Mouse (Mus musculus) gastrocnemius, postnatal 14 days (tissue): ENCODE data around the gene Phb. TPM values are rescaled to one million over a fixed set of nuclear protein-coding genes. Genes with fewer than 3 reads are reported as not detected.
"Not testable (repeated sequence)": the region's sequence is repeated elsewhere in the genome, so short reads cannot be mapped to it uniquely, and the experiment has no call there.

Experiments
- DNase-seq: peaks from one replicate; pipeline ENCODE4 v3.0.0; 2021; ENCODE audit warnings: mixed read lengths
- intact Hi-C: fragments of 180-260 bp; cut with DNase I; formaldehyde crosslinking; loops from one replicate; pipeline ENCODE4 v1.15.1; 2025; ENCODE audit warnings: low total_unique reads
- total RNA-seq, 2 experiments: library from RNA; stranded (reverse); gene quantifications; 2 replicates each; pipeline ENCODE4 v1.2.3; 2021

The Phb gene
- total RNA-seq, 2 experiments from 2014 or later, result 149 to 153 TPM

GRCm38 (mm10) chr11:95648827-95649226 is 17.9 kb upstream of the Phb start:
- peak; percentile 64 for DNase-seq
- intact Hi-C loops, result no loop called here

- DNase-seq, result no peak
- intact Hi-C loops, result no loop called here
These were observed 17.2 kb upstream of the Phb start for GRCm38 (mm10) chr11:95649560-95649959.

GRCm38 (mm10) chr11:95650001-95650400 is 16.8 kb upstream of the Phb start:
- intact Hi-C loops, result loop anchor here (2.0 to 5.0 kb wide), 2 partner anchors 73 to 115 kb away; no protein-coding TSS in a partner anchor
- DNase-seq, result no peak

GRCm38 (mm10) chr11:95650981-95651380 is 15.8 kb upstream of the Phb start:
- peak; percentile 68 for DNase-seq
- intact Hi-C loops, result loop anchor here (2.0 to 5.0 kb wide), 2 partner anchors 74 to 116 kb away; no protein-coding TSS in a partner anchor

GRCm38 (mm10) chr11:95657449-95657848 is 9.3 kb upstream of the Phb start:
- DNase-seq, result no peak
- intact Hi-C loops, result no loop called here

- no peak for DNase-seq
- intact Hi-C loops, result no loop called here
These were observed 420 bp downstream of the Phb start for GRCm38 (mm10) chr11:95667177-95667576.

GRCm38 (mm10) chr11:95668086-95668485 is 1.3 kb downstream of the Phb start:
- intact Hi-C loops, DNase-seq: not testable (repeated sequence)

GRCm38 (mm10) chr11:95675498-95675897 is 8.7 kb downstream of the Phb start:
- intact Hi-C loops, result no loop called here
- no peak for DNase-seq

GRCm38 (mm10) chr11:95676307-95676706 is 9.6 kb downstream of the Phb start:
- intact Hi-C loops, result no loop called here
- DNase-seq, result peak; percentile 72

GRCm38 (mm10) chr11:95677925-95678701 is 11.4 kb downstream of the Phb start:
- intact Hi-C loops, result no loop called here
- DNase-seq, result no peak

GRCm38 (mm10) chr11:95681995-95682601 is 15.3 kb downstream of the Phb start:
- no peak for DNase-seq
- intact Hi-C loops, result no loop called here

- no peak for DNase-seq
- intact Hi-C loops, result no loop called here
These were observed 16.2 kb downstream of the Phb start for GRCm38 (mm10) chr11:95682946-95683345.

GRCm38 (mm10) chr11:95686031-95686430 is 19.3 kb downstream of the Phb start:
- intact Hi-C loops, result no loop called here
- DNase-seq, result peak; percentile 70

- intact Hi-C loops, result no loop called here
- no peak for DNase-seq
These were observed 20.4 kb downstream of the Phb start for GRCm38 (mm10) chr11:95687084-95687656.

GRCm38 (mm10) chr11:95688515-95688914 is 21.8 kb downstream of the Phb start:
- intact Hi-C loops, result no loop called here
- peak; percentile 22 for DNase-seq

GRCm38 (mm10) chr11:95688981-95689380 is 22.2 kb downstream of the Phb start:
- intact Hi-C loops, result no loop called here
- no peak for DNase-seq

GRCm38 (mm10) chr11:95689544-95689943 is 22.8 kb downstream of the Phb start:
- no peak for DNase-seq
- intact Hi-C loops, result no loop called here

GRCm38 (mm10) chr11:95698541-95698940 is 31.8 kb downstream of the Phb start:
- no peak for DNase-seq
- intact Hi-C loops, result no loop called here

GRCm38 (mm10) chr11:95700778-95701739 is 34.3 kb downstream of the Phb start:
- intact Hi-C loops, result no loop called here
- DNase-seq, result no peak
